ENCODE assay signal across 26 mouse cellular contexts in genomic region chr3:10823022-10823421, GRCm38 (mm10).
"Had no signal": no experiment of that assay in that cellular context is flagged by ENCODE, and none has a peak within 500 bp of the region (broad histone marks: within the 10 kb centered on the region; RNA-seq: fewer than 3 reads in every experiment).

No protein-coding gene starts in this region.

- DNase-seq: cerebellum, adult 2 months; cerebellum, adult 8-10 months; cerebellum, adult 9-10 months; cerebellum, adult 9-11 months; cerebellum, postnatal 10 days; cerebellum, postnatal 14 days; cerebellum, postnatal 25 days; cerebellum, postnatal 36 days; embryo, embryonic 11 days; forebrain, postnatal 0 days; gastrocnemius, adult 2 months; gastrocnemius, postnatal 10 days; gastrocnemius, postnatal 14 days; gastrocnemius, postnatal 25 days; gastrocnemius, postnatal 36 days; heart, adult 11 months; heart, adult 18-20 months; heart, adult 2 months had no signal

- ATAC-seq: forebrain, embryonic 13.5 days; forebrain, postnatal 0 days had no signal

- H3K36me3 ChIP-seq: embryonic facial prominence, embryonic 10.5 days; embryonic facial prominence, embryonic 12.5 days; embryonic facial prominence, embryonic 13.5 days; embryonic facial prominence, embryonic 15.5 days; forebrain, embryonic 10.5 days; heart, embryonic 10.5 days had no signal

- H3K9ac ChIP-seq: embryonic facial prominence, embryonic 12.5 days; embryonic facial prominence, embryonic 13.5 days; embryonic facial prominence, embryonic 15.5 days; forebrain, embryonic 13.5 days; forebrain, postnatal 0 days had no signal

- H3K27me3 ChIP-seq: embryonic facial prominence, embryonic 12.5 days; embryonic facial prominence, embryonic 13.5 days; embryonic facial prominence, embryonic 15.5 days; forebrain, embryonic 13.5 days had no signal

- H3K4me2 ChIP-seq: embryonic facial prominence, embryonic 12.5 days; embryonic facial prominence, embryonic 13.5 days; embryonic facial prominence, embryonic 15.5 days; forebrain, embryonic 13.5 days had no signal

- H3K4me3 ChIP-seq: embryonic facial prominence, embryonic 10.5 days; embryonic facial prominence, embryonic 12.5 days; embryonic facial prominence, embryonic 13.5 days; embryonic facial prominence, embryonic 15.5 days; erythroblast, embryonic 14.5 days; forebrain, embryonic 10.5 days; forebrain, embryonic 13.5 days; gastrocnemius, adult 2 months; heart, adult 2 months; heart, embryonic 10.5 days had no signal

- H3K4me1 ChIP-seq: embryonic facial prominence, embryonic 10.5 days; embryonic facial prominence, embryonic 12.5 days; embryonic facial prominence, embryonic 13.5 days; embryonic facial prominence, embryonic 15.5 days; forebrain, embryonic 10.5 days; forebrain, embryonic 13.5 days; heart, embryonic 10.5 days had no signal

- H3K9me3 ChIP-seq: embryonic facial prominence, embryonic 10.5 days; embryonic facial prominence, embryonic 12.5 days; embryonic facial prominence, embryonic 13.5 days; embryonic facial prominence, embryonic 15.5 days; forebrain, embryonic 10.5 days; forebrain, embryonic 13.5 days; heart, embryonic 10.5 days had no signal

- H3K27ac ChIP-seq: embryonic facial prominence, embryonic 10.5 days; embryonic facial prominence, embryonic 12.5 days; embryonic facial prominence, embryonic 13.5 days; embryonic facial prominence, embryonic 15.5 days; forebrain, embryonic 10.5 days; forebrain, embryonic 13.5 days; gastrocnemius, adult 2 months; heart, adult 2 months; heart, embryonic 10.5 days had no signal
